Mouse (Mus musculus): Measurements from ENCODE around the gene Phldb3. TPM values are rescaled to one million over a fixed set of nuclear protein-coding genes. Genes with fewer than 3 reads are reported as not detected.

The Phldb3 gene
- polyA plus RNA-seq, 1 experiment, result 5.9 TPM

DNA sequence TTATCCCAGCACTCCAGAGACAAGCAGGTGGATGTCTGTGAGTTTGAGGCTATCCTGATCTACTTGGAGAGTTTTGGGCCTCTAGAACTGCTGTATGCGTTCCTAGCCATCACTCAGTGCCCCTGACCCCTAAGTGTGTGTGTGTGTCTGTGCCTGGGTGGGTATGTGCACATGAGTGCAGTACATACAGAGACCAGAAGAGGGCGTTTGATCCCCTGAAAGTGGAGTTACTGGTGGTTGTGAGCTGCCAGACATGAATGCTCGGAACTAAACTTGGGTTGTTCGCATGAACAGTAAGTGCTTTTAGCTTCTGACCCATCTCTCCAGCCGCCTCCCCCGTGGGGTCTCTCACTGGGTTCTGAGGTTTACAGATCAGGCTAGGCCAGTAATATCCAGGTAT lies 12.4 kb downstream of the Phldb3 start:
- 84% methylated on average over 6 of the region's 6 CpGs for WGBS
- Histone ChIP-seq H3K4me1 (ENCODE audit: control insufficient read depth, insufficient read depth, low read length) (no peaks in the 10 kb centered on the region), H3K4me3 (replicated peaks; ENCODE audit: extremely low read depth, low read depth, low read length) (no peak overlapping the region)
- DNase-seq, result no peak
- TF ChIP-seq CTCF (IDR thresholded peaks at IDR 0.05; ENCODE audit: insufficient read depth, low read length), result no peak
- no peak for TF ChIP-seq POLR2A (IDR thresholded peaks at IDR 0.05; ENCODE audit: borderline replicate concordance, extremely low read depth, low read depth, low read length)

GRCm38 (mm10) chr7:24628685-24629610 lies 18.4 kb downstream of the Phldb3 start:
- peak; percentile 78 for DNase-seq
- WGBS, result 8% methylated on average over 33 of the region's 33 CpGs
- no peak overlapping the region for H3K4me3 ChIP-seq (replicated peaks; ENCODE audit: extremely low read depth, low read depth, low read length)
- H3K4me1 ChIP-seq (ENCODE audit: control insufficient read depth, insufficient read depth, low read length), result no peaks in the 10 kb centered on the region
- TF ChIP-seq POLR2A (IDR thresholded peaks at IDR 0.05; ENCODE audit: borderline replicate concordance, extremely low read depth, low read depth, low read length), result no peak
- no peak for TF ChIP-seq CTCF (IDR thresholded peaks at IDR 0.05; ENCODE audit: insufficient read depth, low read length)

- DNase-seq, result no peak
- WGBS, result 73% methylated on average over 4 of the region's 4 CpGs
- TF ChIP-seq POLR2A (IDR thresholded peaks at IDR 0.05; ENCODE audit: borderline replicate concordance, extremely low read depth, low read depth, low read length) (no peak), CTCF (IDR thresholded peaks at IDR 0.05; ENCODE audit: insufficient read depth, low read length) (no peak)
- Histone ChIP-seq H3K4me3 (replicated peaks; ENCODE audit: extremely low read depth, low read depth, low read length) (no peak overlapping the region), H3K4me1 (ENCODE audit: control insufficient read depth, insufficient read depth, low read length) (no peaks in the 10 kb centered on the region)
These were observed 19.1 kb downstream of the Phldb3 start for GRCm38 (mm10) chr7:24629672-24630071.

DNA sequence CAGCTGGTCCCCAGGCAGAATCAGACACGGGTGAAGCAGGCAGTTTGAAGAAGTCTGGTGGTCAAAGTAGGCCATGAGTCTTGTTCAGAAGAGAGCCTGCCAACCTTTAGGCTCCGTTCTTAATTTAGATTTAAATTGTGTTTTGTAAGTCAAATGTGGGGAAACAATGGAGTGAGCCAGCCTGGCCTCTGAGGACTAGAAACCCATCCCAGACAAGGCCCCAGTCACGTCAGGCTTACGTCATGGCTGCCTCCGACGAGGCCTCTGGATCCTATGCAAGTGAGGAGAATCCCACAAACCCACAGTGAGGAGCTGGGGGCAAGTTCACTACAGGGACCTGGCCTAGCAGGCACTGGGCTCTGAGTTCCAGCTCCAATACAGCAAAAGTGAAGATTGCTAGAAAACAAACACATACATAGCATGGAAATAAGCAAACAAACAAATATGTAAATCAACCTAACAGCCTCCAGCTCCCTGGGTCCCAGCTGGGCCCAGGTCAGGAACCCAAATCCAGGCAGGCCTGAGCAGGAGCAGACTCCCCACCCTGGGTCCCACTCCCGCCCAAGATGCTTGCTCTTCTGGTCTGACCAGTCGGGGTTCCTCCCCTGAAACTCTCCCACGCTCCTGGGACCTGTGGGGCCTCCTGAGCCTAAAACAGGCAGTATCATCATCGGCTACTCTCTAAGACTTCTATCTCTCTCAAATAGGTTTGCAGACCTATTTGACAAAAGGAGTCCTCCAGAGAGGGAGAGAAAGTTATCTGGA lies 19.7 kb downstream of the Phldb3 start:
- TF ChIP-seq CTCF (IDR thresholded peaks at IDR 0.05; ENCODE audit: insufficient read depth, low read length), result no peak
- TF ChIP-seq POLR2A (IDR thresholded peaks at IDR 0.05; ENCODE audit: borderline replicate concordance, extremely low read depth, low read depth, low read length), result no peak
- WGBS, result 81% methylated on average over 10 of the region's 10 CpGs
- no peak overlapping the region for H3K4me3 ChIP-seq (replicated peaks; ENCODE audit: extremely low read depth, low read depth, low read length)
- DNase-seq, result no peak
- H3K4me1 ChIP-seq (ENCODE audit: control insufficient read depth, insufficient read depth, low read length), result no peaks in the 10 kb centered on the region

GRCm38 (mm10) chr7:24636264-24636663 lies 25.7 kb downstream of the Phldb3 start, which contains the start of gene Lypd3:
Gene Lypd3 (plus strand): TSS chr7:24636550.
- Histone ChIP-seq H3K4me3 (replicated peaks; ENCODE audit: extremely low read depth, low read depth, low read length) (no peak within 1 kb of the TSS), H3K4me1 (ENCODE audit: control insufficient read depth, insufficient read depth, low read length) (0 out of 2 replicates have a peak, but pooled peaks cover 2% of the 10 kb centered on the region)
- TF ChIP-seq POLR2A (IDR thresholded peaks at IDR 0.05; ENCODE audit: borderline replicate concordance, extremely low read depth, low read depth, low read length) (no peak), CTCF (IDR thresholded peaks at IDR 0.05; ENCODE audit: insufficient read depth, low read length) (no peak)
- DNase-seq, result no peak
- whole genome bisulfite sequencing, result 21% methylated on average over 15 of the region's 15 CpGs

- 6% methylated on average over 18 of the region's 18 CpGs for WGBS
- H3K4me1 ChIP-seq (ENCODE audit: control insufficient read depth, insufficient read depth, low read length), result 0 out of 2 replicates have a peak, but pooled peaks cover 2% of the 10 kb centered on the region
These were observed 26.5 kb downstream of the Phldb3 start for GRCm38 (mm10) chr7:24637046-24637445.

DNA sequence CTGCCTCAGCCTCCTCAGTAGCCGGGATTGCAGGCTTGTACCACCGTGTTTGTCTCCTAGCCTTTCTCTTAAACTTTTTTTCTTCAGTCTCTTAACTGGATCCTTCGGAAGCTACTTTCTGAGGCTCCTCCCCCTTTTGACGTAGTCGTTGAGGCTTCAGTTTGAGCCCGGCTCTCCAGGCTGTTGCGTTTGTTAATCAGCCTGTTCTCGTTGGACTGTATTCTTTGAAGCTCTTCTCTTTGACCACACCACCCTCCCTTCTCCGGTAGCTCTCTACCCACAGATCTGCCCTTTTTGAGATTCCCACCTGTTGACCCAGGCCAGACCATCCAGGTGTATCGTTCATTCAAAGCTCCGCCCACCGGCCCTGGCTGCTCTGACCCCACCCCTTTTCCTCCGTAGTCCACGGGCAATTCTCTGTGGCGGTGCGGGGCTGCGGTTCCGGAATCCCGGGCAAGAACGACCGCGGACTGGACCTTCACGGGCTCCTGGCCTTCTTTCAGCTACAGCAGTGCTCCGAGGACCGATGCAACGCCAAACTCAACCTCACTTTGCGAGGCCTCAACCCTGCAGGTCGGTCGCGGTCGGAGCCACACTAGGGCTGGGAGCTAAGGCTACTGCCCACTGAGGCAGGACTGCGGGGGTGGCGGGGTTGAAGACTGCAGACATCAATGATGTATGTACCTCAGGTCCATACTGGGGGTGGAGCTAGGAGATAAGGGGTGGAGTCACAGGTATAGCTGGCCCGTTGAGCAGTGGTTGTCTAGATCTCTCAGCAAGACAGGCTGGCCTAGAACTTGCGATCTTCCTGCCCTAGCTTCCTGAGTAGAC lies 27.7 kb downstream of the Phldb3 start:
- peak; percentile 33 for DNase-seq
- TF ChIP-seq CTCF (IDR thresholded peaks at IDR 0.05; ENCODE audit: insufficient read depth, low read length) (no peak), POLR2A (IDR thresholded peaks at IDR 0.05; ENCODE audit: borderline replicate concordance, extremely low read depth, low read depth, low read length) (no peak)
- WGBS, result 5% methylated on average over 35 of the region's 35 CpGs

More at GRCm38 (mm10) chr7:24637046-24637445, 26.5 kb downstream of the Phldb3 start:
- no peak for TF ChIP-seq POLR2A (IDR thresholded peaks at IDR 0.05; ENCODE audit: borderline replicate concordance, extremely low read depth, low read depth, low read length)
- no peak for TF ChIP-seq CTCF (IDR thresholded peaks at IDR 0.05; ENCODE audit: insufficient read depth, low read length)
- no peak for DNase-seq
- no peak overlapping the region for H3K4me3 ChIP-seq (replicated peaks; ENCODE audit: extremely low read depth, low read depth, low read length)

DNA sequence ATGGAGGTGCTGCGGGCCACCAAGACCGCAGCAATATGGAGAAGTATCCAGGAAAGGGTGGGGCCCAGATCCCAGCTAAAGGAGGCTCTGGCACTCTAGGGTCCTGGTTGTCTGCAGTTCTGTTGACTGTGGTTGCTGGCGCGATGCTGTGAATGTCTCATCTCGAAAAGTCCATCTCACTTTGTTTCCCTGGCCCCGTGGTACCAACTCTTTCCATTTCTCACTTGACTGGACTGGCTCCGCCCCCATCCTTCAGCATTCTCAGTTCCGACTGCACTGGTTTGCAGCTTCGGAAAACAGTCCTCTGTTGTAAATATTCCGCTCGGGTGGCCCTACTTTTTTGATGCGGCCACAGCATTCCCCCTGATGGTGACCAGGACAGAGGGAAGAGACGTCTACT lies 29.9 kb downstream of the Phldb3 start:
- no peak for TF ChIP-seq CTCF (IDR thresholded peaks at IDR 0.05; ENCODE audit: insufficient read depth, low read length)
- no peak for TF ChIP-seq POLR2A (IDR thresholded peaks at IDR 0.05; ENCODE audit: borderline replicate concordance, extremely low read depth, low read depth, low read length)
- Histone ChIP-seq H3K4me3 (replicated peaks; ENCODE audit: extremely low read depth, low read depth, low read length) (no peak overlapping the region), H3K4me1 (ENCODE audit: control insufficient read depth, insufficient read depth, low read length) (0 out of 2 replicates have a peak, but pooled peaks cover 2% of the 10 kb centered on the region)
- WGBS, result 62% methylated on average over 13 of the region's 13 CpGs
- DNase-seq, result no peak

More for the DNA sequence above, 27.7 kb downstream of the Phldb3 start:
- Histone ChIP-seq H3K4me3 (replicated peaks; ENCODE audit: extremely low read depth, low read depth, low read length) (peak overlapping the region; percentile 33), H3K4me1 (ENCODE audit: control insufficient read depth, insufficient read depth, low read length) (0 out of 2 replicates have a peak, but pooled peaks cover 2% of the 10 kb centered on the region)
